Mouse (Mus musculus) lung, embryonic 14.5 days (tissue): ENCODE measurements around the gene Art5. TPM values are rescaled to one million over a fixed set of nuclear protein-coding genes. Genes with fewer than 3 reads are reported as not detected.
"Not testable (repeated sequence)": the region's sequence is repeated elsewhere in the genome, so short reads cannot be mapped to it uniquely, and the experiment has no call there.

Source experiments
- ATAC-seq: fragments of 200-750 bp; cut with Nextera tagmentation; 2 replicates; pipeline ENCODE4 v1.8.0; 2017; ENCODE audit warnings: mild to moderate bottlenecking, moderate TSS enrichment, moderate library complexity; ENCODE audit not compliant: insufficient read depth
- DNase-seq: peaks from one replicate; pipeline ENCODE4 v3.0.0-alpha.2; 2015
- H3K27ac ChIP-seq: fragments of 300-500 bp; sonication (generic); 2 replicates; pipeline ENCODE4 v1.5.1; 2014; ENCODE audit warnings: low read depth, mild to moderate bottlenecking, moderate library complexity
- H3K27me3 ChIP-seq: fragments of 300-500 bp; sonication (generic); 2 replicates; pipeline ENCODE4 v1.6.1; 2014; ENCODE audit warnings: low read length, control low read depth; ENCODE audit not compliant: insufficient read depth
- H3K36me3 ChIP-seq: fragments of 300-500 bp; sonication (generic); 2 replicates; pipeline ENCODE4 v1.6.1; 2014; ENCODE audit warnings: control low read depth; ENCODE audit not compliant: insufficient read depth
- H3K4me1 ChIP-seq: fragments of 300-500 bp; sonication (generic); 2 replicates; pipeline ENCODE4 v1.6.1; 2014; ENCODE audit warnings: antibody characterized with exemption, control low read depth; ENCODE audit not compliant: insufficient read depth
- H3K4me2 ChIP-seq: fragments of 300-500 bp; sonication (generic); 2 replicates; pipeline ENCODE4 v1.6.1; 2014; ENCODE audit warnings: mild to moderate bottlenecking
- H3K4me3 ChIP-seq: fragments of 300-500 bp; sonication (generic); 2 replicates; pipeline ENCODE4 v1.5.1; 2014; ENCODE audit warnings: low read depth, low read length
- H3K9ac ChIP-seq: fragments of 300-500 bp; sonication (generic); 2 replicates; pipeline ENCODE4 v1.6.1; 2014
- H3K9me3 ChIP-seq: fragments of 300-500 bp; sonication (generic); 2 replicates; pipeline ENCODE4 v1.6.1; 2016; ENCODE audit warnings: low read depth, low read length, control low read depth
- CTCF ChIP-seq: IDR thresholded peaks from 2 replicates; pipeline ENCODE4 v1.5.1; 2016; ENCODE audit warnings: antibody characterized with exemption, low read depth
- WGBS: fragments of 180-500 bp; shearing (Covaris S2); extraction: QIAGEN DNeasy Blood & Tissue Kit; methylation state at CpG from one replicate; pipeline ENCODE4 v1.1.7; 2014; 5-methylcytosine and 5-hydroxymethylcytosine counted together
- polyA plus RNA-seq: library from polyadenylated mRNA; unstranded; fragments of >200 nt; fragmentation: Nextera tagmentation; extraction: Ambion mirVana; gene quantifications from 2 replicates; pipeline ENCODE4 v1.2.1, GENCODE M21; 2014

Art5 gene
- polyA plus RNA-seq, 1 experiment from 2014 or later, result 1.2 TPM

GRCm38 (mm10) chr7:102064655-102065045 lies 44.6 kb downstream of the Art5 start:
- Histone ChIP-seq H3K9ac (peak overlapping the region; percentile 67), H3K4me1 (peaks cover 12% of the 10 kb centered on the region; the same call in 1 of the 2 replicates), H3K9me3 (no peaks in the 10 kb centered on the region), H3K27me3 (no peaks in the 10 kb centered on the region), H3K27ac (peak overlapping the region; percentile 84; the same call in 1 of the 2 replicates), H3K4me3 (peak overlapping the region; percentile 59), H3K4me2 (peak overlapping the region; percentile 65), H3K36me3 (peaks cover 4% of the 10 kb centered on the region; the same call in 1 of the 2 replicates)
- peak; percentile 33 for ATAC-seq
- DNase-seq, result peak; percentile 2
- WGBS, result under 1% methylated on average over 9 of the region's 9 CpGs
- no peak for TF ChIP-seq CTCF

GRCm38 (mm10) chr7:102063891-102064290 lies 45.4 kb downstream of the Art5 start:
- Histone ChIP-seq H3K27me3 (no peaks in the 10 kb centered on the region), H3K4me3 (peak overlapping the region; percentile 59), H3K9me3 (no peaks in the 10 kb centered on the region), H3K4me2 (peak overlapping the region; percentile 65), H3K36me3 (0 out of 2 replicates have a peak, but pooled peaks cover 9% of the 10 kb centered on the region), H3K27ac (no peak overlapping the region), H3K9ac (no peak overlapping the region; the same call in 1 of the 2 replicates), H3K4me1 (peaks cover 12% of the 10 kb centered on the region; the same call in 1 of the 2 replicates)
- no peak for DNase-seq
- ATAC-seq, result no peak
- WGBS, result 57% methylated on average over 9 of the region's 9 CpGs
- TF ChIP-seq CTCF, result no peak

GRCm38 (mm10) chr7:102062203-102062602 lies 47.1 kb downstream of the Art5 start:
- no peak for ATAC-seq
- H3K9ac ChIP-seq, result no peak overlapping the region
- DNase-seq, result no peak
- no peak overlapping the region for H3K4me3 ChIP-seq
- TF ChIP-seq CTCF, result no peak
- no peaks in the 10 kb centered on the region for H3K9me3 ChIP-seq
- no peak overlapping the region for H3K4me2 ChIP-seq
- H3K36me3 ChIP-seq, result 0 out of 2 replicates have a peak, but pooled peaks cover 16% of the 10 kb centered on the region
- peaks cover 12% of the 10 kb centered on the region; the same call in 1 of the 2 replicates for H3K4me1 ChIP-seq
- H3K27ac ChIP-seq, result no peak overlapping the region
- no peaks in the 10 kb centered on the region for H3K27me3 ChIP-seq
- WGBS, result 78% methylated on average over 1 of the region's 1 CpGs

- Histone ChIP-seq H3K9ac (no peak overlapping the region), H3K27me3 (no peaks in the 10 kb centered on the region), H3K4me3 (no peak overlapping the region), H3K9me3 (no peaks in the 10 kb centered on the region), H3K4me1 (peaks cover 7% of the 10 kb centered on the region; the same call in 1 of the 2 replicates), H3K4me2 (no peak overlapping the region), H3K36me3 (peaks cover 24% of the 10 kb centered on the region; the same call in 1 of the 2 replicates), H3K27ac (no peak overlapping the region)
- TF ChIP-seq CTCF, result no peak
- WGBS, result 86% methylated on average over 3 of the region's 3 CpGs
- DNase-seq (no peak), ATAC-seq (no peak)
These were observed 47.9 kb downstream of the Art5 start for GRCm38 (mm10) chr7:102061353-102061752.

- not testable (repeated sequence) for H3K9ac ChIP-seq, H3K27ac ChIP-seq, H3K9me3 ChIP-seq, H3K4me1 ChIP-seq, H3K27me3 ChIP-seq, ATAC-seq, DNase-seq, H3K36me3 ChIP-seq, H3K4me3 ChIP-seq, H3K4me2 ChIP-seq
- peak; percentile 34 for TF ChIP-seq CTCF
These were observed 60.8 kb downstream of the Art5 start for GRCm38 (mm10) chr7:102048524-102048923.

Other genes starting within 250 kb of the Art5 start
- gene Anapc15, start 245.8 kb downstream of the Art5 start, polyA plus RNA-seq, result 85.9 and 90.4 TPM in 2 replicates
- gene Folr1, start 238.7 kb downstream of the Art5 start, polyA plus RNA-seq, result 0.20 and 0.73 TPM in 2 replicates
- 151 and 161 TPM in 2 replicates for gene Lamtor1, start 203.6 kb downstream of the Art5 start, polyA plus RNA-seq
- 0.30 and 0.43 TPM in 2 replicates for gene Tomt, start 203.1 kb downstream of the Art5 start, polyA plus RNA-seq
- gene Lrrc51, start 175.6 kb downstream of the Art5 start, polyA plus RNA-seq, result 7.7 and 8.3 TPM in 2 replicates
- 109 TPM in 2 replicates for gene Numa1, start 175.4 kb downstream of the Art5 start, polyA plus RNA-seq
- 2.2 and 2.6 TPM in 2 replicates for gene Il18bp, start 90.8 kb downstream of the Art5 start, polyA plus RNA-seq
- 24.8 and 29.3 TPM in 2 replicates for gene Rnf121, start 44.0 kb downstream of the Art5 start, polyA plus RNA-seq
- gene Xndc1, start 44.0 kb downstream of the Art5 start, polyA plus RNA-seq, result 23.8 and 26.9 TPM in 2 replicates
- 1.0 and 1.2 TPM in 2 replicates for gene Xntrpc, start 43.8 kb downstream of the Art5 start, polyA plus RNA-seq
- gene Trpc2, start 26.4 kb downstream of the Art5 start, polyA plus RNA-seq, result not detected in 2 replicates
- 0.50 and 0.65 TPM in 2 replicates for gene Art1, start 7.7 kb downstream of the Art5 start, polyA plus RNA-seq
- not detected in 2 replicates for gene Chrna10, start 7.3 kb upstream of the Art5 start, polyA plus RNA-seq
- 50.2 and 50.7 TPM in 2 replicates for gene Nup98, start 100.7 kb upstream of the Art5 start, polyA plus RNA-seq
- gene Pgap2, start 100.7 kb upstream of the Art5 start, polyA plus RNA-seq, result 77.9 and 80.4 TPM in 2 replicates
- gene Rhog, start 146.6 kb upstream of the Art5 start, polyA plus RNA-seq, result 68.4 and 71.9 TPM in 2 replicates
- 15.9 and 16.3 TPM in 2 replicates for gene Stim1, start 158.3 kb upstream of the Art5 start, polyA plus RNA-seq